Mouse (Mus musculus) stomach, embryonic 14.5 days (tissue): Measurements from ENCODE around the gene Zgrf1. TPM values are rescaled to one million over a fixed set of nuclear protein-coding genes. Genes with fewer than 3 reads are reported as not detected.

Experiments
- ATAC-seq: fragments of 200-750 bp; cut with Nextera tagmentation; 2 replicates; pipeline ENCODE4 v1.8.0; 2017; ENCODE audit warnings: low read depth, moderate TSS enrichment; ENCODE audit not compliant: insufficient number of reproducible peaks, insufficient read depth, low FRiP score
- H3K27ac ChIP-seq: fragments of 300-500 bp; sonication (generic); 2 replicates; pipeline ENCODE4 v1.5.1; 2014; ENCODE audit warnings: mild to moderate bottlenecking, low read length, moderate library complexity, mixed read lengths
- H3K27me3 ChIP-seq: fragments of 300-500 bp; sonication (generic); 2 replicates; pipeline ENCODE4 v1.6.1; 2014; ENCODE audit warnings: low read length, control low read depth, mixed read lengths; ENCODE audit not compliant: control insufficient read depth, insufficient read depth
- H3K36me3 ChIP-seq: fragments of 300-500 bp; sonication (generic); 2 replicates; pipeline ENCODE4 v1.6.1; 2014; ENCODE audit warnings: mild to moderate bottlenecking, control low read depth, low read length, moderate library complexity, mixed read lengths; ENCODE audit not compliant: control insufficient read depth, insufficient read depth
- H3K4me1 ChIP-seq: fragments of 300-500 bp; sonication (generic); 2 replicates; pipeline ENCODE4 v1.6.1; 2014; ENCODE audit warnings: low read length, control low read depth, mixed read lengths; ENCODE audit not compliant: control insufficient read depth, insufficient read depth
- H3K4me2 ChIP-seq: fragments of 300-500 bp; sonication (generic); replicated peaks from 2 replicates; pipeline ENCODE4 v1.6.1; 2014; ENCODE audit warnings: low read depth, low read length, control low read depth
- H3K4me3 ChIP-seq: fragments of 300-500 bp; sonication (generic); 2 replicates; pipeline ENCODE4 v1.5.1; 2014; ENCODE audit warnings: low read depth, low read length, control low read depth
- H3K9ac ChIP-seq: fragments of 300-500 bp; sonication (generic); replicated peaks from 2 replicates; pipeline ENCODE4 v1.6.1; 2014; ENCODE audit warnings: low read depth, mild to moderate bottlenecking, control low read depth, low read length, moderate library complexity, mixed read lengths
- H3K9me3 ChIP-seq: fragments of 300-500 bp; sonication (generic); 2 replicates; pipeline ENCODE4 v1.6.1; 2016; ENCODE audit warnings: low read depth, low read length, control low read depth; ENCODE audit not compliant: control insufficient read depth
- WGBS: fragments of 180-500 bp; shearing (Covaris S2); extraction: QIAGEN DNeasy Blood & Tissue Kit; methylation state at CpG from one replicate; pipeline ENCODE4 v1.1.7; 2014; 5-methylcytosine and 5-hydroxymethylcytosine counted together
- polyA plus RNA-seq: library from polyadenylated mRNA; unstranded; fragments of >200 nt; fragmentation: Nextera tagmentation; extraction: Ambion mirVana; gene quantifications from 2 replicates; pipeline ENCODE4 v1.2.1, GENCODE M21; 2014

Zgrf1 gene
- polyA plus RNA-seq, 1 experiment from 2014 or later: 13.6 TPM

DNA sequence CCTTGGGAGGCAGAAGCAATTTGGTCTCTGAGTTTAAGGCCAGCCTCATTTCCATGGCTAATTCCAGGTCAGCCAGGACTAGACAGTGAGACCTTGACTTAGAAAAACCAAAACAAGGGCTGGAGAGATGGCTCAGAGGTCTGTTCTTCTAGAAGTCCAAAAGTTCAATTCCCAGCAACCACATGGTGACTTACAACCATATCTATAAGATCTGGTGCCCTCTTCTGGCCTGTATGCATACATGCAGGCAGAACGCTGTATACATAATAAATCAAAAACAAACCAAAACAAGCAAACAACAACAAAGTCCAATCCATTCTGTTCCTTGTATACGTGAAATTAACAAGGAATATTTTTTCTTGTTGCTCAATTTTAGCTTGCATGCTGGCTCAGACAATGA is 54.8 kb downstream of the Zgrf1 start:
- no peaks in the 10 kb centered on the region for H3K27me3 ChIP-seq
- peaks cover 19% of the 10 kb centered on the region for H3K36me3 ChIP-seq
- H3K9ac ChIP-seq: no peak overlapping the region
- H3K4me1 ChIP-seq: no peaks in the 10 kb centered on the region
- no peaks in the 10 kb centered on the region for H3K9me3 ChIP-seq
- 84% methylated on average over 2 of the region's 2 CpGs for WGBS
- no peak for ATAC-seq
- H3K27ac ChIP-seq: no peak overlapping the region
- no peak overlapping the region for H3K4me3 ChIP-seq
- H3K4me2 ChIP-seq: no peak overlapping the region

DNA sequence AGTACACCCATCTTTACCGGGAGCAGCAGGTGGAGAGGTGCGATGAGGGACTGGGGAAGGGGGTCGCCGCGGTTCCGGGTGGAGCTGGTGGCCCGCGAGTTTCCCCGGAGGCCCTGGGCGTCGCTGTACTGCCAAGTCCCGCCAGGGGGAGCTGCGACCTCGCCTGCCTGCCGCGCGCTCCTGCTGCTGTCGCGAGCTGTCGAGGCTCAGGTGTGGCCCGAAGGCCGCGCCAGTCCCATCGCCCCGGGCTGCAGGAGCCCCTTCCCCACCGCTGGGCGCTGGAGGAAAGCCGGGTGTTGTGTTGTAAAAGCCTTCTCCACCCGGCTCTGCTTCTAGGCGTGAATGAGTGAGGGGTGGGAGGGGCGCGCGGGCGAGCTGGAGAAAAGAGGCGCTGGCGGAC is 72.0 kb downstream of the Zgrf1 start:
- no peak overlapping the region for H3K27ac ChIP-seq
- no peak overlapping the region for H3K9ac ChIP-seq
- no peaks in the 10 kb centered on the region for H3K9me3 ChIP-seq
- peaks cover 31% of the 10 kb centered on the region for H3K27me3 ChIP-seq
- H3K4me3 ChIP-seq: peak overlapping the region; percentile 27
- peak overlapping the region; percentile 63 for H3K4me2 ChIP-seq
- under 1% methylated on average over 36 of the region's 36 CpGs for WGBS
- 0 out of 2 replicates have a peak, but pooled peaks cover 6% of the 10 kb centered on the region for H3K4me1 ChIP-seq
- ATAC-seq: peak; percentile 59; the same call in 1 of the 2 replicates
- no peaks in the 10 kb centered on the region for H3K36me3 ChIP-seq

GRCm38 (mm10) chr3:127625701-127626399 is 72.6 kb downstream of the Zgrf1 start:
- Histone ChIP-seq H3K27ac (no peak overlapping the region), H3K27me3 (peaks cover 37% of the 10 kb centered on the region), H3K4me2 (peak overlapping the region; percentile 63), H3K4me3 (peak overlapping the region; percentile 27), H3K9ac (no peak overlapping the region), H3K4me1 (0 out of 2 replicates have a peak, but pooled peaks cover 6% of the 10 kb centered on the region), H3K36me3 (no peaks in the 10 kb centered on the region), H3K9me3 (no peaks in the 10 kb centered on the region)
- ATAC-seq: 0 out of 2 replicates have a peak, but pooled peaks have one; percentile 34
- WGBS: 1% methylated on average over 28 of the region's 28 CpGs

DNA sequence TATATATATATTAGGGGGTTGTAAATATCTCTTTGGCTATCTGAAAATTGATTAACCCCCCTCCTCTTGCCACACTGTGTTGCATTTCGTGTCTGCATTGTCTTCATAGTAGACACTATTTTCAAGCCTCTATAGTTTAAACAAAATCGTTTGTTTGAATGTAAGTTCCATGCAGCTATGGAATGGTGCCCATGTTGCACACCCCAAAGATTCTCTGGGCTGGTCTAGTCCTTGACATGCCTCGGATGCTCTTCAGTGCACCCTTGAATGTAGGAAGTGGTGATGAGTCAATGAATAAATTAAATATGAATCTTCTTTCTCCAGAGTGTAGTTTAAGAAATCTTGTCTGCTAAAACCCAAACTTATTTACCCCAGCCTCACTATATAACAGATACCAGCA is 73.2 kb downstream of the Zgrf1 start:
- H3K9me3 ChIP-seq: no peaks in the 10 kb centered on the region
- peaks cover 42% of the 10 kb centered on the region for H3K27me3 ChIP-seq
- 0 out of 2 replicates have a peak overlapping the region, but pooled peaks have one; percentile 27 for H3K4me3 ChIP-seq
- no peak overlapping the region for H3K27ac ChIP-seq
- no peaks in the 10 kb centered on the region for H3K36me3 ChIP-seq
- ATAC-seq: no peak
- no peak overlapping the region for H3K9ac ChIP-seq
- 10% methylated on average over 3 of the region's 3 CpGs for WGBS
- 0 out of 2 replicates have a peak, but pooled peaks cover 6% of the 10 kb centered on the region for H3K4me1 ChIP-seq
- H3K4me2 ChIP-seq: no peak overlapping the region

GRCm38 (mm10) chr3:127627151-127627955 is 74.1 kb downstream of the Zgrf1 start:
- no peak overlapping the region for H3K4me3 ChIP-seq
- H3K27ac ChIP-seq: no peak overlapping the region
- no peaks in the 10 kb centered on the region for H3K9me3 ChIP-seq
- no peak overlapping the region for H3K9ac ChIP-seq
- peaks cover 6% of the 10 kb centered on the region; the same call in 1 of the 2 replicates for H3K4me1 ChIP-seq
- H3K4me2 ChIP-seq: no peak overlapping the region
- H3K27me3 ChIP-seq: peaks cover 50% of the 10 kb centered on the region
- WGBS: 1% methylated on average over 28 of the region's 28 CpGs
- no peak for ATAC-seq
- H3K36me3 ChIP-seq: no peaks in the 10 kb centered on the region

- H3K4me3 ChIP-seq: no peak overlapping the region
- WGBS: 5% methylated on average over 9 of the region's 9 CpGs
- H3K27me3 ChIP-seq: peaks cover 55% of the 10 kb centered on the region
- no peak overlapping the region for H3K27ac ChIP-seq
- ATAC-seq: no peak
- H3K9ac ChIP-seq: no peak overlapping the region
- H3K9me3 ChIP-seq: no peaks in the 10 kb centered on the region
- no peak overlapping the region for H3K4me2 ChIP-seq
- H3K4me1 ChIP-seq: peaks cover 9% of the 10 kb centered on the region; the same call in 1 of the 2 replicates
- H3K36me3 ChIP-seq: no peaks in the 10 kb centered on the region
These were observed 74.6 kb downstream of the Zgrf1 start for GRCm38 (mm10) chr3:127627956-127628310.

DNA sequence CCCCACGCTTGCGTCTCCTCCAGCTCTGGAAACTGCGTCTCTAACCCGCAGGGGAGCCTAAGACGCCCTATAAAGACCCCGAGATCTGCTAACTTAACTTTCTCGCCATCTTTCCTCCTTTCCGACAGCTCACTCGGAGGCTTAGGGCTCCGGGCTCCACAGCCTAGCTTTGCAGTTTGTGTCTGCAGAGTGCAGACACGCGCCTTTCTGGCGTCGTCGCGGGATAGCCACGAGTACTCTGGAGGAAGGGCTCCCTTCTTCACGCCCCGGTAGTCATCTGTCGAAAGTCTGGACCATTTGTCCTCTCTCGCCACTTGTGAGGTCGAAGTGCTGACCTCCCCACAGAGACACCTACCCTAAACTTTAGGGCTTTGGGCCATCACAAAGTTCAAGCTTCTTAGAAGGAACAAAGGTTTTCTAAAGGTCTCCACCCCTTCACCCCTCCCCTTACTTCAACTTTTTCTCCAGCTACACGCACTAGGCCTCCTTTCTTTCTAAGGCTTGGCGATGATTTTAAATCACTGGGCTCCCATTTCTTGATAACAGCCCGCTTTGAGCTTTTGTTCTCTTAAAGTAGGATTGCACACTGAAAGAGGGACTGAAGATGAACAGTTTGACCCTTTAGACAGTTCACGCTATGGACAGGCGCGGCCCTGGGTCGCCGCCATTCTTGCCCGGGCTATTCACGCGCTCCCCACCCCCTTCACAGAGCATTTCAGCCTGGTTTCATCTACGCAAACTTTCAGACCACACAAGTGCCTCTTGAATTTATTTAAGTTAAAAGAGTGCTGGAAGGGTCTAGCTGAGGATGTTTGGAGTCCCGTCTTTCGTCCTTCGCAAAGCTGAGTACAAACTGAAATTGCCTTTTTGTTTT is 75.3 kb downstream of the Zgrf1 start:
- Histone ChIP-seq H3K9ac (no peak overlapping the region), H3K27me3 (peaks cover 61% of the 10 kb centered on the region), H3K4me2 (no peak overlapping the region), H3K4me3 (no peak overlapping the region), H3K27ac (no peak overlapping the region), H3K4me1 (peaks cover 15% of the 10 kb centered on the region), H3K9me3 (no peaks in the 10 kb centered on the region), H3K36me3 (no peaks in the 10 kb centered on the region)
- ATAC-seq: no peak
- 2% methylated on average over 37 of the region's 37 CpGs for WGBS

DNA sequence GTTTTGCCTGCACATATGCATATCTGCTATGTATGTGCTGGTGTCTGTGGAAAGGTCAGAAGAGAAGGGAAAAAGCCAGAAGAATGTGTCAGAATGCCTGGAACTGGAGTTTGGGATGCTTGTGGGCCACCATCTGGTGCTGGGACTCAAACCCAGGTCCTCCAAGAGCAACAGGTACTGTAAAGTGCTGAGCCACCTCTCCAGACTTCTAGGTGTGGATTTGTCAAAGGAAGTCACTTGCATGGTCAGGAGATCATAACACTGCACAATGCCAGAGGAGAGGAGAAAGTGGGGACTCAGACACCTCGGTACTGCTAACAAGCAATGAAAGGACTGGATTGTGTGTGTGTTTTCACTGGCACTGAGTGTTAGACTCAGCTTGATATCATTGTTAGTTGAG is 76.9 kb downstream of the Zgrf1 start:
- no peak overlapping the region for H3K4me2 ChIP-seq
- H3K9me3 ChIP-seq: no peaks in the 10 kb centered on the region
- ATAC-seq: no peak
- H3K4me1 ChIP-seq: peaks cover 26% of the 10 kb centered on the region
- H3K27ac ChIP-seq: no peak overlapping the region
- no peaks in the 10 kb centered on the region for H3K36me3 ChIP-seq
- no peak overlapping the region for H3K4me3 ChIP-seq
- peaks cover 77% of the 10 kb centered on the region for H3K27me3 ChIP-seq
- 4% methylated on average over 1 of the region's 1 CpGs for WGBS
- no peak overlapping the region for H3K9ac ChIP-seq
